In the genomic region with DNA sequence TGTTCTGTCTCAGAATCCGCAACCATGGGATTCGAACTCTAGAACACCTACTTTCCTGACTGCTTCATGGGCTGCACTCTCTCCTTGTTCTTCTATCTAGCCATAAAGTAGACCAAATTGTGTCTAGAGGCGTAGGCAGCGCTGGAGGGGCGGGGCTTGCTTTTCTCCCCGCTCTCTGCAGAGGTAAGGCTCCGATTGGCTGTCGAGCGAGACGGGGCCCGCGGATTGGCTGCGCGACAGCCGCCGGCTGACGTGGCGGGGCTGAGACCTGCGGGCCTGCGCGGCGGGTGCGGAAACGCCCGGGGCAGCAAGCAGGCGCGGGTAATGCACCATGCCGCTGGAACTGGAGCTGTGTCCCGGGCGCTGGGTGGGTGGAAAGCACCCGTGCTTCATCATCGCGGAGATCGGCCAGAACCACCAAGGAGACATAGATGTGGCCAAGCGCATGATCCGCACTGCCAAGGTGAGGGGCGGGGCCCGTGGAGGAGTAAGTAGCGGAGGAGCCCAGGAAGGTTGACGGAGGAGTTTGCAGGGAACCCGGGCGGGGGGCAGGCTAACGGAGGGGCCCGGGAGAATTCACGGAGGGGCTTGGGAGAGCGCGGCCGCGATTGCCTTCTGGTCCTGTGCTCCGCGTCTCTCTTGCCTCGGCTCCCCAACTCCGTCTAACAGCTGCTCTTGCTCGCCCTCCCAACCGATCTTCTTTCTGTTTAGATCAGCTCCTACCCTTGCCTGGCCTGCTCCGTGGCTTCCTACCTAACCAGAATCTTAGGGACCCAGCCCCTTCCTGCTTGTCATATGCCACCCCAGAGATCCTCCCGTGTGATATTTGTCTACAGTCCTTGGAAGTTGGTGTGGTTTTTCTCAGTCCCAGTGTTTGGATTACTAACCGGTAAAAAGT, we compare ENCODE assay signal across 7 mouse cellular contexts. TPM values are rescaled to one million over a fixed set of nuclear protein-coding genes. Genes with fewer than 3 reads are reported as not detected.
DNase-seq lines count a peak whose midpoint lies in the region; ATAC-seq lines count a peak whose summit lies in the region.

A gene (plus strand): TSS at position 221 of the 898 bp plus-strand sequence.

- H3K27me3 ChIP-seq in embryonic facial prominence, embryonic 12.5 days, result no peaks in the 10 kb centered on the region
- no peaks in the 10 kb centered on the region for H3K27me3 ChIP-seq in limb, embryonic 11.5 days (ENCODE audit: control insufficient read depth, insufficient read depth, low read length)
- H3K27me3 ChIP-seq in midbrain, embryonic 14.5 days (ENCODE audit: control insufficient read depth, insufficient read depth, low read length), result no peaks in the 10 kb centered on the region

- H3K4me1 ChIP-seq in embryonic facial prominence, embryonic 12.5 days, result peaks cover 8% of the 10 kb centered on the region
- peaks cover 3% of the 10 kb centered on the region; the same call in 1 of the 2 replicates for H3K4me1 ChIP-seq in limb, embryonic 11.5 days (ENCODE audit: control insufficient read depth, insufficient read depth, low read length)
- H3K4me1 ChIP-seq in midbrain, embryonic 14.5 days (ENCODE audit: control insufficient read depth, insufficient read depth, low read length), result peaks cover 6% of the 10 kb centered on the region; the same call in 1 of the 2 replicates

- under 1% methylated on average over 58 of the region's 58 CpGs for WGBS in embryonic facial prominence, embryonic 12.5 days
- WGBS in limb, embryonic 11.5 days, result under 1% methylated on average over 58 of the region's 58 CpGs
- 1% methylated on average over 58 of the region's 58 CpGs for WGBS in midbrain, embryonic 14.5 days

- H3K4me2 ChIP-seq in embryonic facial prominence, embryonic 12.5 days (replicated peaks), result peak within 1 kb of the TSS; percentile 62
- H3K4me2 ChIP-seq in limb, embryonic 11.5 days (ENCODE audit: low read depth, severe bottlenecking), result peak within 1 kb of the TSS; percentile 80
- H3K4me2 ChIP-seq in midbrain, embryonic 14.5 days (ENCODE audit: low read length), result peak within 1 kb of the TSS; percentile 76

- H3K4me3 ChIP-seq in embryonic facial prominence, embryonic 12.5 days, result peak within 1 kb of the TSS; percentile 68
- peak within 1 kb of the TSS; percentile 86 for H3K4me3 ChIP-seq in limb, embryonic 11.5 days (ENCODE audit: low read depth, low read length)
- H3K4me3 ChIP-seq in midbrain, embryonic 14.5 days (replicated peaks; ENCODE audit: low read depth, low read length), result peak within 1 kb of the TSS; percentile 76

- peak; percentile 97 for DNase-seq in adrenal gland, postnatal 25 days
- DNase-seq in heart, adult 11 months, result peak; percentile 100
- peak; percentile 93 for DNase-seq in kidney, adult 18-20 months
- DNase-seq in limb, embryonic 11.5 days (ENCODE audit: low spot score), result peak; percentile 95
- DNase-seq in midbrain, embryonic 14.5 days, result peak; percentile 97
- DNase-seq in spleen, adult 18-20 months, result peak; percentile 91 to 92

- H3K36me3 ChIP-seq in embryonic facial prominence, embryonic 12.5 days, result peaks cover 17% of the 10 kb centered on the region
- H3K36me3 ChIP-seq in limb, embryonic 11.5 days (ENCODE audit: control insufficient read depth, insufficient read depth, low read length), result no peaks in the 10 kb centered on the region; the same call in 1 of the 2 replicates
- H3K36me3 ChIP-seq in midbrain, embryonic 14.5 days (ENCODE audit: control insufficient read depth, insufficient read depth, low read length), result peaks cover 17% of the 10 kb centered on the region

- peak within 1 kb of the TSS; percentile 61 for H3K27ac ChIP-seq in embryonic facial prominence, embryonic 12.5 days
- 0 out of 2 replicates have a peak within 1 kb of the TSS, but pooled peaks have one; percentile 14 for H3K27ac ChIP-seq in limb, embryonic 11.5 days (replicated peaks; ENCODE audit: low read depth, low read length)
- H3K27ac ChIP-seq in midbrain, embryonic 14.5 days (replicated peaks; ENCODE audit: low read depth, low read length), result peak within 1 kb of the TSS; percentile 74

- H3K9ac ChIP-seq in embryonic facial prominence, embryonic 12.5 days, result peak within 1 kb of the TSS; percentile 74
- peak within 1 kb of the TSS; percentile 82 for H3K9ac ChIP-seq in limb, embryonic 11.5 days (ENCODE audit: low read length)
- H3K9ac ChIP-seq in midbrain, embryonic 14.5 days (replicated peaks; ENCODE audit: low read length), result peak within 1 kb of the TSS; percentile 65

- H3K9me3 ChIP-seq in embryonic facial prominence, embryonic 12.5 days, result no peaks in the 10 kb centered on the region
- no peaks in the 10 kb centered on the region for H3K9me3 ChIP-seq in limb, embryonic 11.5 days (ENCODE audit: control insufficient read depth, low read length)
- no peaks in the 10 kb centered on the region for H3K9me3 ChIP-seq in midbrain, embryonic 14.5 days (ENCODE audit: control insufficient read depth, low read length)

- ATAC-seq in embryonic facial prominence, embryonic 12.5 days (ENCODE audit: insufficient number of reproducible peaks, insufficient read depth, low FRiP score, low TSS enrichment), result peak; percentile 93
- peak; percentile 97 for ATAC-seq in limb, embryonic 11.5 days (ENCODE audit: insufficient number of reproducible peaks, low FRiP score, low TSS enrichment, low read depth)
- ATAC-seq in midbrain, embryonic 14.5 days (ENCODE audit: low FRiP score, low TSS enrichment), result peak; percentile 99

RNA-seq across cellular contexts. Expression of the gene that starts here (rescaled TPM):
- 35.0 and 38.5 TPM in 2 replicates for total RNA-seq in adrenal gland, postnatal 25 days (2021)
- polyA plus RNA-seq in embryonic facial prominence, embryonic 12.5 days (2016; fragmentation: Nextera tagmentation; extraction: Ambion mirVana), result 85.6 and 90.7 TPM in 2 replicates
- polyA plus RNA-seq in limb, embryonic 11.5 days (2014; fragmentation: Nextera tagmentation; extraction: Ambion mirVana), result 94.8 and 98.0 TPM in 2 replicates
- polyA plus RNA-seq in midbrain, embryonic 14.5 days (2014; fragmentation: Nextera tagmentation; extraction: Ambion mirVana), result 47.3 and 47.5 TPM in 2 replicates

Comparison
In these comparisons a context has a peak if more than half of its experiments do, and no peak if none do; other contexts are left out.
1. Peak in every context shown above with its lines: DNase-seq, ATAC-seq, H3K4me3 ChIP-seq and H3K27ac ChIP-seq.
2. H3K27ac ChIP-seq: peak in every context shown above with its lines; median percentile 74 in midbrain, embryonic 14.5 days; 61 in embryonic facial prominence, embryonic 12.5 days; 14 in limb, embryonic 11.5 days.